Mouse (Mus musculus) kidney, postnatal 36 days (tissue): ENCODE measurements around the gene Dock1.

Experiments used
- DNase-seq, 2 experiments: peaks; one replicate each; pipeline ENCODE4 v3.0.0; 2021 to 2022; ENCODE audit warnings: mixed read lengths in 2 of 2

Gene Dock1

GRCm38 (mm10) chr7:134842751-134843150 lies 172.3 kb downstream of the Dock1 start:
- DNase-seq: no peak

DNA sequence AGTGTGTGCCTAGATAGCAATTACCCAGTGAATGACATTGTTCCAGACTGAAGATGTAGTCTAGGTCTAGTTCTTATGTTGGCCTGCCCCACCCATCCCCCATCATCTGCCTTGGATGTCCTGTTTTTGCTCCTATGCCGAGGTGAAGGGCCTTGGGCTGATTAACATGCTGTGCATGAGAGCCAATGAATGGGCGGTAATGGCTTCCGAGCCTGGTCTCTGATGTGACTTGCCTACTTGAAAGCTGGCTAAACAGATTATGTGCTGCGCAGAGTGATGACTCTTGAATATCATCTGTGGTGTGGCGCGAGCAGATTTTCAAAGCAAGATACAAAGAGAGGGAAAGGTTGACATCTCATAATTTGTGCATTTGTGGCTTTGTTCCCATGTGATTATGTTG lies 191.5 kb downstream of the Dock1 start:
- no peak for DNase-seq

DNA sequence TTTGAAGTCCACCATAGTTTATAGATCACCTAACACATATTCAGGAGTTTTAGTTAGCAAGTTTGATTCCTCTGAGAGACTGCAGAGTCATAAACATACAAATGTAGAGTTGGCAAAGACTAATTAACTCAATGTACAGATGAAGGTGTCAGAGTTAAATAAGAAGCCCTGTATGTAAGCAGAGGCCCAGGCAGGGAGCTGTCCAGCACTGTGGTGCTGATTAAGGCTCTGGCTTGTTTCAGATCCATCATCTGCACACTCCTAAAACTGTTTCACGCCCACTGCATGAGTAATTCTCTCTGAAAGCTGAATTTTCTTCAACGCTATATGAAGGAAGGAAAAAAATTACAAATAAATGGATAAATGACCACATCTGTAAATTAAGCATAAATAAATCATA lies 193.7 kb downstream of the Dock1 start:
- DNase-seq: peak; percentile 38 to 77

- DNase-seq: no peak
Measured at GRCm38 (mm10) chr7:134872511-134872910, 202.1 kb downstream of the Dock1 start.

GRCm38 (mm10) chr7:134872981-134873380 lies 202.5 kb downstream of the Dock1 start:
- no peak for DNase-seq

DNA sequence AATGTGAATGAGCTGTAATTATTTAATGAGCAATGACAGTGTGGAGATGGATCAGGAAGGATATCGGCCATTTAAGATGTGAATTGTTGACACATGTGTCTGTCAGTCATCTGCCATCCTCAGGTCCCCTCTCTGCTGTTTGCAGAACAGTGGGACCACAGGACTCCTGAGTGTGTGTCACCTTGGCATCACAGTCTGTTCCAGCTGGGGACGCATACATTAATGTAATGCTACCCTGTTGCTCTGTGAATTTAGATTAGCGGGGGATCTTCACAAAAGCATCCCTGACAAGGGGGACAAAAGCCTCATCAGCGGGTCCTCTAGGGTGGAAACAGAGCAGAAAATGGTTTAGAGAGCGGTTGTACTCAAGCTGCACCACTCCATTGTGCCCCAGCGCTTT lies 208.5 kb downstream of the Dock1 start:
- no peak for DNase-seq

DNA sequence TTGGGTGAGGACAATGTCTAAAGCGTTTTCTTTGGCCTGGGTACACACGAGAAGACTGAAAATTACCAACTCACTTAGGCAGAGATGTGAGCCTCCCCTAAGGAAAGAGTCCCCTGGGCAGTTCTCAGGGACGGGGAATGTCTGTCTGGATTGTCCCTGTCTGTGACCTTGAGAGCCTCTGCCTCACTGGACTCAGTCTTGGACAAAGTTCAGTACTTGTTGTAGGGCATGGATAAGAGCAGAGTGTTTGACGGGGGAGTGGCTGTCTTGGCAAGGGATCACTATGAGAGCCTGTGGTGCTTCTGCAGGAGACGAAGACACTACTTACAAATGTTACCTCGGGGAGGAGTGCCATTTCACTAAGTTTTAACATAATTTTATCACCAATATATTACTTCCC lies 210.0 kb downstream of the Dock1 start:
- peak in 1 of 2 experiments; percentile 17 for DNase-seq

GRCm38 (mm10) chr7:134883516-134883915 lies 213.1 kb downstream of the Dock1 start:
- DNase-seq: no peak

- DNase-seq: no peak
Measured at GRCm38 (mm10) chr7:134892449-134892871, 222.0 kb downstream of the Dock1 start.

DNA sequence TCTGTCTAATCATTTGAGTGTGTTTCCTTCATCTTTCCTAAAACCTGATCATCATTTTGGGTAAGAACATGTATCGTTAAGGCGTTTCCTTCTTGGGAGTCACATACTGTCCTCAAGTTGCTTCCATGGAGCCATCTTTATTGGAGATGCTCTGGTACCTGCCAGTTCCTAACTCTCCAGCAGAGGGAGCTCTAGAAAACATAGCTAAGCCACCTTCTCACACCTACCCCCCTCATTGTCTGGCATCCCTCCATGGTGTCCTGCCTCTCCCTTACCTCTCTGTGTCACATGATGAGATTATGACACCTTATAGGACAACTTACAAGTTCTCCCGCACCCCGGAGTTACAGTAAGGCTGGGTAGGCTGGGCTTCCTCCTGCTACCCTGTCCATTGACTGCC lies 222.5 kb downstream of the Dock1 start:
- DNase-seq: peak; percentile 14 to 61

GRCm38 (mm10) chr7:134894604-134895003 lies 224.2 kb downstream of the Dock1 start:
- DNase-seq: no peak

DNA sequence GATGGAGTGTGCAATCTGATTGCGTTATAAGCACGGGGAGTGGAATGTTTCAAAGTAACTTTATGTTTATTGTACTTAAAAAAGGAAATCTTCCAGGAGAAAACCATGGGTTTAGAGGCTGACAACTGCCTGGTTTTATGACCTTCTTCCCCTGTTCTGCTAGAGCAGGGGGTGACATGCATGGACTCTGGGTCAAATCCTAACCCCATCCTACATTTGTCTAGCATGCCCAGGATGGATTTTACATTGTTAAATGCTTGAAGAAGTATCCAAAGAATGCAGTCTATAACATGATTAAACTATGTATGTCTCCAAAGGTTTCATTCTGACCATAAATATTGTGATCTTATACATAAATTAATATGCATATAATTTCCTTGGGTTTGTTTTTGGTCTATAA lies 229.0 kb downstream of the Dock1 start:
- no peak for DNase-seq

- peak; percentile 18 to 53 for DNase-seq
Measured at GRCm38 (mm10) chr7:134901992-134902391, 231.5 kb downstream of the Dock1 start.

- no peak for DNase-seq
Measured at GRCm38 (mm10) chr7:134931886-134932285, 261.4 kb downstream of the Dock1 start.

- DNase-seq: peak in 1 of 2 experiments; percentile 23
Measured at GRCm38 (mm10) chr7:134937471-134937926, 267.0 kb downstream of the Dock1 start.

GRCm38 (mm10) chr7:134937927-134938609 lies 267.6 kb downstream of the Dock1 start, which contains the start of gene Fam196a:
TSS of gene Fam196a (minus strand) at chr7:134938430.
- DNase-seq: peak in 1 of 2 experiments; percentile 49

DNA sequence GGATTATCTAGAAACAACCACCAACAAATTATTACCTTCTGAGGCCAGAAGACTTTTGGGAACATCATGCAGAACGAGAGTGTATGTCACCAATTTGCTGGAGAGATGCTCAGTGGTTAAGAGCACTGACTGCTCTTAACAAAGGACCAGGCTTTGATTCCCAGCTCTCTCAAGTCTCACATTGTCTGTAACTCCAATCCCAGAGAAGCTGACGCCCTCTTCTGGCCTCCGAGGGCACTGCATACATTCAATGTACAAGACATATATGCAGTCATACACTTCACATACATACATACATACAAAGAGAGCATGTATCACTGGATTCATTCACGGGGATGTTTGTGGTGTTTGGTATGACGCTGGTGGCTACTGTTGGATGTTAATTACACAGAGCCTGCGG lies 271.4 kb downstream of the Dock1 start:
- DNase-seq: no peak

DNA sequence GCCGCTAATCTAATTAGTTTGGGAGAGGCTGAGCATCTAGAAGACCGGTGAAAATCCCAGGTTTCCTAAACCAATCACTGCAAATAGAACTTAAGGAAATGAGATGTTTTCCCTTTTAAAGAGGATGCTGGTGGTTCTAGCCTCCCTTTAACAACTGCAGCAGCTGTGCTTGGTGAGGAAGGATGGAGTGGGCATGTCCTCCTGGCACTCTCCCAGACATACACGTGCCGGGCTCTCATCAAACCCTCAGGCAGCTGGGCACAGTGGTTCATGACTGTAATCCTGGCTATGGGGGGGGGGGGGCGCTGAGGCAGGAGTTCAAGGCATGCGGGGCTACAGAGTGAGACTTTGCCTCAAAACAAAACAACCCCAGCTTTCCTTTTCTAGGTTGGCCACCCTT lies 272.6 kb downstream of the Dock1 start:
- no peak for DNase-seq

- DNase-seq: no peak
Measured at GRCm38 (mm10) chr7:134943701-134944100, 273.2 kb downstream of the Dock1 start.

GRCm38 (mm10) chr7:134945925-134946716 lies 275.7 kb downstream of the Dock1 start:
- peak in 1 of 2 experiments; percentile 43 for DNase-seq

DNA sequence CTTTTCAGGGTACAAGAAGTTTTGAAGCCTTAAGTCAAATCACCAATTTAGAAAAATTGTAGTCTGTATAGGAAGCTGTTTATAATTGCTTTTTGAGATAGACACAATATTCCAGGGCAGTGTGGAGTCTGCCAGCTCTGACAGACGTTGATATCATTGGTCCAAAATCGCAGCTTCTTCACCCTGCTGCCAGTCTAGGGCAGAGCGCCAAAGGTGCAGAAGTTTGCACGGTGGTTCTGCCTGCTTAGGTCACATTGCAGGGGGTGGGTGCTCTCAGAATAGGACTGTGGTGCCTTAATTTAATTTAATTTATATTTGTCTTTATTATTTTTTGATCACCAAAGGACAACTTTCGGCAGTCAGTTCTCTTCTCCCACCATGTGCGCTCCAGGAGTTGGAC lies 288.6 kb downstream of the Dock1 start:
- no peak for DNase-seq

DNA sequence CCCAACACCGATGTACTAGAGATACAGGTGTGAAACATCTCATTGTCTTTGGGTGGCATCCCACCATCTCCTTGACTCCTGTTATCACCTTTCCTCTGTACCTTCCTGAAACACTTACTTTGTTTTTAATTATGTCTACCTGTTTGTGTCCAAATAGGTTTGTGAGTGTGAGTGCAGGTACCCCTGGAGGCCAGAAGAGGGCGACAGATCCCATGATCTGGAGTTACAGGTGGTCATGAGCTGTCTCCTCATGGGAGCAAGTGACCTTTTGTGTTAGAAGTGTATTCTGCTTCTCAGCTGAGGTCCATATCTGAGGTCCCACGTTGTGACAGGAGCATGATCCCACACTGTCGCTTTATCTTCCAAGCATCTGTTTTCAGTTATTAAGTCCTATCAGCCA lies 290.4 kb downstream of the Dock1 start:
- peak in 1 of 2 experiments; percentile 56 for DNase-seq

DNA sequence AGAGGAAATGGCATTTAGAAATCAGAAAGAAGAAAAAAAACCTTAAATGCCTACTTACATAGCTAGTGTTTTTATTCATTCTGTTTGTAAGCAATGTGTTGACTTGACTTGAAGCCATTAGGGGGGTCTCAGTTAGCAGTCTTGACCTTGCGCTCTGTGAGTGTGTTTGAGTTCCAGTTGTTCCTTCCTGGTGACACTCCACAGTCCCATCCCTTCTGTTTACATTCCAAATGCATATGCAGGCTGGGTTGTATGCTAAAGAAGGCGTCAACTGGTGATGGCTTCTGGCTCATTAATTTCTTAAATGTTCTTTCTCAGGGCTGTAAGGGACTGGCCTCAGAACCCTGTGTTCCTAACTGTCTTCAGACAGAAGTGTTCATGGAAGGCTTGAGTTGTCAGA lies 291.2 kb downstream of the Dock1 start:
- DNase-seq: no peak

- no peak for DNase-seq
Measured at GRCm38 (mm10) chr7:134990244-134990643, 319.8 kb downstream of the Dock1 start.
